Mouse (Mus musculus): ENCODE data around the gene Cd84. TPM values are rescaled to one million over a fixed set of nuclear protein-coding genes. Genes with fewer than 3 reads are reported as not detected.

Gene Cd84
- total RNA-seq (2023): 100 to 1,000 TPM; 280 to 294 TPM

GRCm38 (mm10) chr1:171839488-171839887, at the start of gene Cd84:
Gene Cd84, plus strand, starts transcription at chr1:171839697.

GRCm38 (mm10) chr1:171895364-171895763, 55.9 kb downstream of the Cd84 start, which contains the start of gene Gm10521:
Gene Gm10521, plus strand, starts transcription at chr1:171895664.

GRCm38 (mm10) chr1:171917305-171918039, 78.0 kb downstream of the Cd84 start, which contains the start of gene Slamf6:
Gene Slamf6, plus strand, starts transcription at chr1:171917515.

Other genes with a start within 250 kb of the Cd84 start
- 10 to 100 TPM; 16.8 to 24.0 TPM for gene Ly9, start 232.3 kb upstream of the Cd84 start, total RNA-seq (2023)
- gene Slamf7, start 186.7 kb upstream of the Cd84 start, total RNA-seq (2023): 1 to 10 TPM; 3.4 to 4.3 TPM
- 10 to 100 TPM; 55.8 to 79.4 TPM for gene Cd48, start 157.7 kb upstream of the Cd84 start, total RNA-seq (2023)
- gene Slamf1, start 72.6 kb upstream of the Cd84 start, total RNA-seq (2023): under 1 TPM; 0.20 to 0.44 TPM
- gene Gm10521, start 56.0 kb downstream of the Cd84 start, total RNA-seq (2023): 10 to 100 TPM; 30.8 to 32.4 TPM
- gene Slamf6, start 77.8 kb downstream of the Cd84 start, total RNA-seq (2023): 1 to 10 TPM; 1.5 to 4.2 TPM
- gene Vangl2, start 188.7 kb downstream of the Cd84 start, total RNA-seq (2023): 1 to 10 TPM in 1 of 2 experiments, under 1 TPM in 1; 0.82 to 1.9 TPM
- gene Nhlh1, start 217.9 kb downstream of the Cd84 start, total RNA-seq (2023): not detected
- 100 to 1,000 TPM; 114 to 133 TPM for gene Copa, start 242.8 kb downstream of the Cd84 start, total RNA-seq (2023)
- 10 to 100 TPM; 78.7 to 87.7 TPM for gene Ncstn, start 243.1 kb downstream of the Cd84 start, total RNA-seq (2023)